Mouse (Mus musculus): ENCODE measurements around the gene Otud7a.

Otud7a gene

DNA sequence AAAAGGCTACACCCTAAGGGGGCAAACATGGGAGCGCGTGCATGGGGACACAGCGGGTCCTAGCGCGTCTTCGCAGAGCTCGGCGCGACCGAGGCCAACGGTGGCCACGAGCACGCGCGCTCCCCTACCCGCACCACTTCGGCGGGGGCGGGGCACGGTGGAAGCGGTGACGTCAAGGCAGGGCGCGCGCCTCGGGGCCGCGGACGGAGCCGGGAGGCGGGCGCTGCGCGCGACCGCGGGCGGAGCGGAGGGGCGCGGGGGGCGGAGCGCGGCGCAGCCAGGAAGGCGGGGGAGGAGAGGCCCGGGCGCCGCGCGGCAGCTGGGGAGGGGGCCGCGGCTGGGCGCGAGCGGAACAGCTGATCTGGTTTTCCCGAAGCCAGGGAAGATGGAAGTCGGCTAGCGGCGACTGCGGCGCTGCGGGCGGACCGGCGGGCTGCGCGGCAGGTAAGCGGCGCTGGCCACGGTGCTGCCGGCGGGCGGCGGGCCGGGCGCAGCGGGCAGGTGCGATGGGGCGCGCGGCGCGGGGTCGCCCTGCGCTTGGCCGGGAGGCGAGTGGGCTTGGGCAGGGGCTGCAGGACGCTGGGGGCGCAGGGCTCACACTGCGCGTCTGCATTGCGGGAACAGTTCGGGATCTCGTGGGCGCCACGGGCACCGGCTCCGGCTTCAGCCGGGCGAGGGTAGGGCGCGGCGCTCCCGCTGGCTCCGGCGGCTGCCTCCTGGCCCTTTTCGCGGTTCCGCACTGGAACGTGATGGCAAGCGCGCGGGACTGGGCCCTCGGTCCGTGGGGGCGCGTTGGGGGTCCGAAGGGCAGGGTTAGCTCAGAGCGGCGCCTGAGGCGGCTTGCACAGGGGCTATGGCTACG lies at the start of gene Otud7a:
Gene Otud7a, plus strand, starts transcription at position 268 of the 862 bp plus-strand sequence.
- peak; percentile 71 for DNase-seq (ENCODE audit: low spot score)

DNA sequence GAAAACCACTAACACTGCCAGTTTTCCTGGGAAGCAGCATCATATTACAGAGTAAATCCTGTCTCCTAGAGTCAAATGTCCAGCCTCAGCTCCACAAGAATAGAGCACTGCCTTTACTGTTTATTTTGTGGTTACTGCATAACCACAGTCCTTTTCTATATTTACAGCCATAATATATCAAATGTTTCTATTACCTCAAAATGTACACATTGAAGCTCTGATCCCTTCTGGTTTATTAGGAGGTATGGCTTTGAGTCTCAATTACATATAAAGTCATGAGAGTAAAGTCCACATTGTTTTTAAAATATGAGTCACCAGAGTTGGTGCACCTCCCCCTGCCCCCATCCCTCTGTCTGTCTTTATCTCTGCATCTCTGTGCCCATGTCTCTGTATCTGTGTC lies 38.6 kb upstream of the Otud7a start:
- DNase-seq (ENCODE audit: low spot score): no peak

DNA sequence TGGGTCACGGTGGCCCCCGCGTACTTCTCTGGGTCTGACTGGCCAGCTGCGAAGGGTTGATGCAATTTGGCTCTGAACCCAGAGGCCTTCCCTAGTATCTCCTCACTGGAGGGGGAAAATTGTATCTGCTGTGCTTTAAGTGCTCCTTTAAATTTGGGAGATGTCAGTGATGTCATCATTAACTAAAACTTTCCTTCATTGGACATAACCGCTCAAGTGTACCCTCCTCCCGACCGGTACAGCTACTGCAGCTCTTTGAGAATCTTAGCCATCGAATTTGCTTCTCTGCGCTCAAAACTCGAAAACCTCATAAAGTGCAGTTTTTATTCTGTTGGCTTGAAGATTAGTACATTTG lies 772 bp downstream of the Otud7a start:
- no peak for DNase-seq (ENCODE audit: low spot score)

DNA sequence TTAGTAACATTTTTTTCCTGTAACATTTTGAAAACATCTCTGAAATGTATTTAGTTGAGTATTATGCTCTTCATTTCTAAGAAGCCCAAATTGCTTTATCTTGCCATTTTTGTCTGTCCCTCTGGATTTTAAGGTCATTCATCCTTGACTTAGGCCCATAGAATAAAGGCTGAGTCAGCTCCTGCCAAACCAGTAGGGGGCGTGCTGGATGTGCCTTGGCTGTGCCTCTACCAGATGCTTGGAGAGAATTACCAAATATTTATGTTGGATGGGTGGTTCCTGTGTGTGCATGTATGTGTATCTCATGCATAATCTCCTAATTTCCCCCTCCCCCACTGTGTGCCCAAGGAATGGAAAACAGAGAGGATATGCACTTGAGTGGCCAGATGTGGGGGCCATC lies 2.4 kb downstream of the Otud7a start:
- DNase-seq (ENCODE audit: low spot score): no peak

DNA sequence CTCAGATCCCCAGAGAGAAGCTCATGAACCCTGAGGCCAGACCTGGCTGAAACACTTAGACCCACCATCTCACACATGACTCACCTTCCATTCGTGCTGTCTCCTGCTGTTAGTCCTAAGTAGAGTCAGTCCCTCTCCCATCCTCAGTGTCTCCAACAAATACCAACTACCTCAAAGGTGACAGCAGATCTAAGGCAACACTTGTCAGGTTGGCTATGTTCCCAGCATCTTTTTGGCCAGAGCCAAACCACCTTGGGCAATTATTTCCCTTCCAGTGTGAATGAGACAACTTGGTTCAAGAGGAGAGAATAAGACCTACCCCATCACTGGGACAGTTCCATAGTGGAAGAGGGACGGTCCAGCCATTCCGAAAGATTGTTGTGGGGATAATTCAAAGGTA lies 10.7 kb downstream of the Otud7a start:
- DNase-seq (ENCODE audit: low spot score): no peak

DNA sequence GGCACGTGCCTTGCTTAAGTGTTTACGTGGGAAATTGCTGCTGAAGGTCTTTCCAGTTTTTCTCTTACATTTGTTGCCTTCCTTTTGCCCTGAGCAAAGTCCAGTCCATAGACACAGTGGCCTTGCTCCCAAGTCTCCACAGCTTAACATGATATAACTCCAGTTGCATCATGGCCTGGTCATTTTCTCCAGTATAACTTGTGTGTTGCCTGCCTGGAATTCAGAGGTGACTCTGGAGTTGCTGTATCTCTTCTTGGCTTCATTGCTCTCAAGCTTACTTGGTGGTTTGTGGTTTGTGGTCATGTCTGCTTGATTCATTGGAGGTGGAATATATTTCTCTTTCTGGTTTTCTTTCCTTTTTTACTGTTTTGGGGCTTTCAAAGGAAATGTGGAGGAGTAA lies 17.7 kb downstream of the Otud7a start:
- DNase-seq (ENCODE audit: low spot score): no peak

DNA sequence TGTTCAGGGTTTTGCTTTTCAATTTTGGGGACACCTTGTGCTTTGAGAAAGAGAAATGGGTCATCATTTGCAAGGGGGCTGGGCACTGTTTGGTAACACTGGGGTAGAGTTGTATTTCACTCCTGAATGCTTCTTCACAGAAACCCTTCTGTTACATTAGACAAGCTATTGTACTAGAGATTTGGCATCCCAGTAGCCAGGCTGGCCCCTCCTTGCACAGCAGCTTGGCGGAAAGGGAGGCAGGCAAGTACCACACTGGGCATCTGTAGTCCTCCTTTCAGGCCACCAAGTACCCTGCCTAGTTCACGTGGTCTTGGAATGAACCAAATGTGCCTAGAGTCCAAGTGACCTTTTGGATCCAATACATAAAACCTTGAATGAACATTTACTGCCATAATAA lies 18.1 kb downstream of the Otud7a start:
- no peak for DNase-seq (ENCODE audit: low spot score)

DNA sequence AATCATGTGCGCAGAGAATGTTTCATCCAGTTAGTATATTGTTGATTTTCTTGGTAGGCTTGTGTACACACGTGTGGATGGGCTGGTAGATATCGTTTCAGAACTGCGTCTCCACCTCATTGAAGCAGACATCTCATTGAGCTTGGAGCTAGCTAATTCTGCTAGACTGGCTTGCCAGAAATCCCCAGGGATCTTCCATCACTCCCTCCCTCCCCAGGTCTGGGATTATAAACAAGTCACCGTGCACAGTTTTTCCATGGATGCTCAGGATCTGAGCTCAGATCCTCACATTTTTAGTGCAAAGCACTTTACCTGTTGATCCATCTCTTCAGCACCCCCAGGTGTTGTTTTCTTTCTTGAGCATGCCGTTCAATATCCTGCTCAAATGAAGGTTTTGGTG lies 22.2 kb downstream of the Otud7a start:
- no peak for DNase-seq (ENCODE audit: low spot score)

DNA sequence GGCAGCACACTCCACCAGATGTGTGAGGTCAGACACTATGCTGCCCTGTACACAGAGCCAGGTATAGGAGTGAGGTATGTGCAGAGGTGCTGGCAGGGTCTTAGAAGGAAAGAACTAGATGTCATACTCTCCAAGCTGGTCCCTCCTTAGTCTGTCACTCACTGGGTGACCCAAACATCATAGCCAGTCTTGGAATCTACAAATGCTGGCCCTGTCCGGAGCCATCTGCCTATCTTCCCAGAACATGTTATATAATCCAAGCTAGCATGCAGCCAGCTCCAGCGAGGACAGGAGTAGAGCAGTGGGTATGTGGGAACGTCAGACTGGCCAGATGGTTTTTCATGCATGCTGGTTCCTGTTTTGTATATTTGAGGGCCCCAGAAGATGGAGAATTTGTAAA lies 23.7 kb downstream of the Otud7a start:
- DNase-seq (ENCODE audit: low spot score): no peak

DNA sequence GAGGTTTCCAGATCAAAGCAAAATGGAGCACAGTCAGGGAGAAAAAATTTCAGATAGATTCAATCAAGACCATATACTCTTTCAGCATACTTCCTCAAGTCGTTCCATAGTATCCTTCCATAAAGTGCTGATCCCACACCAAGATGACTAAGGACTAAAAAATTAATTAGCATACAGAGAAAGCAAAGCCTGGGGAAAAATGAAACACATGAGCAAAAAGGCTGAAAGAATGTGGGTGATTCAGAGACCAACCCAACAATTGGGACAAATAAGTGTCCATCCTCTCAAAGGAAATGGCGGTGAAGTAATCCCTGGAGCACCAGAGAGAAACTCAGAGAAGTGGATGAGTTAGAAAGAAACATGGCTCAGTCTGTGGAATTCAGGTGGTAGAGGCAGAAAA lies 38.5 kb downstream of the Otud7a start:
- no peak for DNase-seq (ENCODE audit: low spot score)

DNA sequence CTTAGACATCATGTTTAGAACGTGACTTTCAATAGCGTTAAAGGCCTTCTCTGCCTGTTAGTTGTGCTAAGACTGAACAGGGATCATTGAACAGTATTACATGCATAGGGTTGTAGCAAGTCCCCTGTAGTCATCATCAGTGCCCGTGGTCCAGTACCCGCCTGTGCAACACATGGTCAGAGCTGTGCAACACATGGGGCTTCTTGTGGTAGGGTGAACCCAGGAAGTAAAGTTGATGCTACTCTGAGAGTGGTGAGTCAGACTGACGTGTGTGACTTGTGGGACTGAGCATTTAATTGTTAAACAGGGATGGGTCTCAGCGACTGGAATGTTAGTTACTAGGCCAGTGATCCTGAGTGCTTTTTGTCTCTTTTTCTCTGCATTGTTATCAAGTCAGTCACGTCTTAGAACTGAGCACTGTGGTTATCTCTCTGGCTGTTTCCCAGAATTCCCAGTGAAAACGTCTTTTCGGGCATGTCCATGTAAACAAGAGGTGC lies 52.5 kb downstream of the Otud7a start:
- DNase-seq (ENCODE audit: low spot score): no peak

DNA sequence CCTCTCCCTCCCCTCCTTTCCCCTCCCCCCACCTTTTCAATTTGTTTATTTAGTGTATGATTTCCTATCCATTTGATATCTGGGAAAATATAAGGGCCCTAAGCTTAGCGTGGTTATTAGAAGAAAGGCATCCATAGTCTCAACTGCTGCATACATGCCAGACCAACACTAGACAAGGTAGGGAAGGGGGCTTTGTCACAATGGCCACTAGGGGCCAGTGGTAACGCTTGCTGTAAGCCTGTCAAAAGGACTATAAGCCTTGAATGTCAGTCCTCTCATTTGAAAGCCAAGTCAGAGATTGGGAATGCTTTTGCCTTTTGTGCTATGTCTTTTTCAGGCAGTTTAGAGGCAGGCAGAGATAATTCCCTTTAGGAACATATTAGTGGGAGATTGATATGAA lies 59.7 kb downstream of the Otud7a start:
- no peak for DNase-seq (ENCODE audit: low spot score)

DNA sequence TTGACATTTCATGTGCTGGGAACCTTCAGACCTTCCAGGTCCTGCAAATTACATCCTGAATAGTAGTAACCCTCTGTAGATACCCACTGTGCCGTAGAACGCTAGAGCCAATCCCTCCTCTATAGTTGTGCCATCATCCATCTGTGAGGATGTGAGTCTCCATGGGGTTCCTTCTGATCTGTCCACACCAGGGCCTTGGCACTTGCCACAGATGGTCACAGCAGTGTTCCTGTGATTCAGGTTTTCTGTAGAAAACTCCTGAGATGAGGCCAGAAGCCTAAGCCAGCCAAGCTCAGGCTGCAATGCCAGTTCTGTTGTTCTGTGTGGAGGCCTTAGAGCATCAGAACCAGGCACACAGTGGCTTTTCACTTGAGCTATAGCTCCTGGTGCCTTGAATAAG lies 63.5 kb downstream of the Otud7a start:
- no peak for DNase-seq (ENCODE audit: low spot score)

DNA sequence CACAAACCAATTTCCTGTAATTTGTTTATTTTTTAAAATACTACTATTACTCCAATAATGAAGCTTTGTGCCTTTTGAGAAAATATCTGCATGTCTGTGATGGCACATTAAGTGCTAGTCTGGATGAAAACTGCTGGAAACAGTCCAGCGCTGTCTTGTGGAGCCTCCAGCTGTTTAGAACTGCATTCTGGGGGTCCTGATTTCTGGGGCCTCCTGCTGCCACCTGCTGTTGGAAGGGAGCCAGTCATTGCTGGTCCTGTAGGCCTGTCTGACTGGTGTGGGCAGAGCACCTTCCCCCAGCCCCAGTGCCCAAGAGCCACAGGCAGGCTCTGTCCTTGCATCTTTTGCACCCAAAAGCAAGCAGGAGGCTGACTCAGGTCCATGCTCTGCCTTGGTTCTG lies 65.3 kb downstream of the Otud7a start:
- no peak for DNase-seq (ENCODE audit: low spot score)

DNA sequence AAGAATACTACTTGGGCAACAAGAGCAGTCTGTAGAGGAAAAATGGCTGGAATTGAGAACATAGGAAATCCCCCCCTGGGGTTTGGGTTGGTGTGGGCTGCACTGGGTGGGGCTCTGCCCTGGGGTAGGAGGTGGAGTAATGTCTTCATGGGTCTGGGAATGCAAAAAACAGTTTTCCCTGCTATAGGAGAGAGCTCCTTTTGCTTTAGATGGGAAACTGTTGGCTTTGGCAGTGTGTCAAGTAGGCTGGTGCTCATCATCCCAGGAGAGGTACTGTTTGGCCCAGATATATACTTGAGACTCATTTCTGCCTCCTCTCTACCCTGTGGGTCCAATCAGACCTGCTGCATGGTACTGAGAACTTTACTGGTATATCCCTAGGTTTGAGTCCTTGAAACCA lies 66.9 kb downstream of the Otud7a start:
- DNase-seq (ENCODE audit: low spot score): no peak

DNA sequence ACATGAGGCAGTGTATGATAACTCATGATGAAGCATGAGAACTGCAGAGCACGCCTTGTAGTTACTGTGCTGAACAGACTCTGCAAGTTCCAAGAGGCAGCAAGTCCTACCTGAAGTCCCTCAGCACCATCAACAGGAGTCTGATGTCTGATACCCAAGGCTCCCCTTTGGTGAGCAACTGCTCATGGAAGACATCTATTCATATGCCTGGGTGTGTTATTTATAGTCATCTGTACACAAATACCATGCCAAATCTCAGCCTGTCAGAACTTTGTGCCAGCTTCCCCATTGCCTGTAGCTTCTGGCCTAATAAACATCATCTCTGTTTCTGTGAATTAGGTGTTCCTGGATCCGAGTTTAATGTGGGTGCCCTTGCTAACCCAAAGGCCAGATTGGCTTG lies 68.0 kb downstream of the Otud7a start:
- DNase-seq (ENCODE audit: low spot score): no peak

DNA sequence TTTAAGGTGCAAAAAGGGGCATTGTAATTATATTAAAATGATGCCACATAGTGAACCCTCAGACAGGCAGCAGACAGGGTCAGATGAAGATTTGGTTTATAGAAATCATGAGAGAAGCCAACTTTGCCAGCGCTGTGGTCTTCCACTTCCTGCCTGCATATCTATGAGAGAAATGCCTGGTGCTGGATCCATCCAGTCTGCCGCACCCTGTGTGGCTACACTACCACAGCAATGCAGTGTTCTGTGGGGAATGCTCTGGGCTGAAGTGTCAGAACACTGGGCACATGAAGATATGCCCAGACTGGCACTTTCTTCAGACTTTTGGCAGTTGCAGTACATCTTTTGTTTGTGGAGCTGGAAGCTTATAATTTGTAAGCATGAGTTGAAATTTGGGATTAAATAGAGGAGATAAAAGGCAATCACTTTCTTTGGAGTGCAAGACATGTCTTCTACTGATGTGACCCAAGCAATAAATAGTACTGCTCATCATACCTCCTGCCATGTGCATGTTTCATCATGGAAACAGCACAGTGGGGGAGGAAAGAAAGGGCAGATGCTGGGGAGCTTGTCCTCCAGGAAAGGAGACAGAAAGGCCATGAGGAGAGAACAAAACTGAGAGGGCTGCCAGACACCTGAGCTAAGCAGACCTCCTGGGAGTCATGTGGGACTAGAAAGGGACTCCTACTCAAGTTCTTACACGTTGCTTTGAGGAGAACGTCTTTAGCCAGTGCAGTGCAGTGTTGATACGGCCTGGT lies 71.8 kb downstream of the Otud7a start:
- DNase-seq (ENCODE audit: low spot score): no peak

DNA sequence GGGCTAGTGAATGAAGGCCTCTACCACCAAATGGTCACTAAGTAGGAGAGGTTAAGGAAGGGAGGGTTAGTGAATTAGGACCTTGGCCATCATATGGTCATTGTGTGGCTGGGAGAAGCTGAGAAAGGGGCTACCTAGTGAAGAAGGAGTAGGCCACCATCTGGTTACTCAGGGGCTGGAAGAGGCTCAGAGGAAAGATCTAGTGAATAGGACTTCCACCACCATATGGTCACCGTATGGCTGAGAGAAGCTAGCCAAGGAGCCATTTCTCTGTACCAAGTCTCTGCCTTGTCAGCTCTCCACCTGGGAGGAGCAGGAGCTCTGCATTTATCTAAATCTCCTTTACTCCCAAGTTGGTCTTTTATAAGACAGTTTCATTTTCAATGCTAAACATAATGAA lies 75.7 kb downstream of the Otud7a start:
- DNase-seq (ENCODE audit: low spot score): no peak

DNA sequence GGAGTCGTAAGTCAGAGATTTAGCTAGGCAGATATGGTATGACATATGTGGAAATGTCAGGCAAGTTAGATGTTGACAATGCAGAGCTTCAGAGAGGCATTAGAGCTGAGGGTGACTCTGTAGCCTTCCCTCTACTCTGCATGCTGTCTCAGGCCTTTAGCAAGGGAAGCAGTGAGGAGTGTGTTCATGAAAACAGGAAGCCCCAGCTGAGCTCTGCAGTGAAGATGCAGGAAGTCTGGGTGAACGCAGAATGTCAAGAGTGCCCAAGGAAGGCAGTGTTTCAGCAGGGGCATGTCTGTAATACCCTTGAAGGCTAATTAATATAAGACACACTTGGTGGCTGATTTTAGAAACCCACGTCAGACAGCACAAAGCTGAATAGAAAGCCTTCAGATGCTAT lies 77.9 kb downstream of the Otud7a start:
- DNase-seq (ENCODE audit: low spot score): no peak

DNA sequence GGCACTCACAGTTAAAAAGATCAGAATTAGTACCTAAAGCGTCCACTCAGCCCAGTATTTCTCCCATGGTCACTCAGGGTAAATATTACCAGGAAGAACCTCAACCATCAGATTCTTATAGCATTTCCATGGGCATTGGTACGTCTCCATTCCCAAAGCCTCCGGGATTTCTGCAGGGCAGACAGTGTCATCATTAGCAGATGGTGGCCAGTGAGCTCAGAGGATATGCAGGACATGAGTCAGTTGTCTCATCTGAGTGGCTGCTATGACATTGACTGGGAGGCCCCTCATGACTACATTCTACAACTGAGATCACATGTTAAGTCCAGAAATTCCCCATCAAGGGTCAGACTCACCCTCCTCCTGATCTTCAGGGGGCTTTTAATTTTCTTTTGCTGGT lies 78.5 kb downstream of the Otud7a start:
- DNase-seq (ENCODE audit: low spot score): no peak

DNA sequence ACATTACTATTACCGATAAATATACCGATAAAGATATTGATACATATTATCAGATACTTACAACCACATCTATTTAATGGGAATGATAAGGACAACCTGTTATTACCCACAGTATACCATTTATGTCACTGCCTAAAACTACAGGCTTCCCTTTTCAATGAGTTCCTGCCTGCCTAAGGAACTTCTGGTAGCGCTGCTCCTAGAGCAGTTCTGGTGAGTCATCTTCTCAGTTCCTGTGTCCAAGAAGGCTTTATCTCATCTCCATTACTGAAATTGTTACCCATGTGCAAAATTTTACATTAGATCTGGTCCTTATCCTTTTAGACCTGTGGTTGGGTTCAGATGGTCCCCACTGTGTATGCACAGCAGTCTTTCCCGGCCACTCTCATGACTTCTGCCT lies 95.7 kb downstream of the Otud7a start:
- DNase-seq (ENCODE audit: low spot score): no peak

DNA sequence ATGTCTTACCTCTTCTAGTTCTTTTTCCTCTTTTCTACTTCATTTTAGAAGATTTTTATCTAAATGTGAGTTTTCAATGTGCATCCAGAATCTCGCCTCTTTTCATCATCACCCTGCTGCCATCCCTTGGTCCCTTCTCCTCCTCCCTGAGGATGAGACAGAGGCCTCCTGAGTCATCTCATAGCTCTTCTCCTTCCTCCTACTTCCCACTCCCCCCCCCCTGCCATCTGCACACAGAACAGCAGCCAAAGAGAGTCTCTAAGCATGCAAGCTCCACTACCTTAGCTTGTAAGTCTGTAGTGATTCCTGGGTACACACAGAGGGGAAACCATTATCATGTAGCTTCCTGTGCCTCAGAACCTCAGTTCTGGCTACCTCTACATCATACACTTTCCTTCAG lies 109.9 kb downstream of the Otud7a start:
- no peak for DNase-seq (ENCODE audit: low spot score)

DNA sequence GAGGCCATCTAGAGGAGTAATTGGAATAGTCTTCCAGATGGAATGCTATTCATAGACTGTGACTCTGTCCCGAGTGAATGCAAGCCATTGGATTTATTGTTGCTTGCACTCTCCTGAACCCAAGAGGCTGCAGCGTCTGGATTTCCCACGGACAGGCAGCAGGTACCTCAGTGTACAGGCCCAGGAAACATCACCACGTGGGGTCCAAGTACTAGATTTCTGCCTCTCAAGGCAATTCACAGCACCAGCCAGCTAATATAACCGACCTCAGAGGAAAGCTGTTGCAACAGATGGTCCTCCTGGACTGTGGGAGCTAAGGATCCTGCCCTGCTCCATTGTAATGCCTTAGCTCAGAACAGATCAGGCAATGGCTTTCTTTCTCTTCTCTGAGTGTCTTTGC lies 111.8 kb downstream of the Otud7a start:
- no peak for DNase-seq (ENCODE audit: low spot score)

DNA sequence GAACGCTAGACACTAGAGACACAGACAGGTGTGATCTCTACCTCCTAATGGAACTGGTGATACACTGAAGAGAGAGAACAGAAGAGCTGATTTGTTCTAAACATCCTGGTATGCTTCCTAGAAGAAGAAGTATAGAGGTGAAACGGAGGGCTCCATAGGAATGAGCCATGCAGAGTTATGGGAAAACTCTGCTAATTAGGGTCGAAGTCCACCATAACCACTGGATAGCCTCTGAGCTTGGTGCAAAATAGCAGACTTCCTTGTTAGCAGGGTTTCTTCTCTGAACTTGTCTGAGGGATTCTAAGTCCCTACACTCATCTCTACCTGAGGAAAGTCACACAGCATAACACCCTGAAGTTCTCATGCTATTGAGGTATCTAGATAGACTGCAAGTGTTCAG lies 114.4 kb downstream of the Otud7a start:
- DNase-seq (ENCODE audit: low spot score): no peak

Measured in testis, postnatal 10 days (tissue).